17 mouse cellular contexts compared by ENCODE assay signal in genomic region chr5:63886292-63886691, GRCm38 (mm10).
DNase-seq lines count a peak whose midpoint lies in the region; ATAC-seq and TF ChIP-seq lines count a peak whose summit lies in the region.
"Had no signal": no experiment of that assay in that cellular context is flagged by ENCODE, and none has a peak within 500 bp of the region (broad histone marks: within the 10 kb centered on the region; RNA-seq: fewer than 3 reads in every experiment).

No protein-coding gene starts in this region.

- no peak for DNase-seq in lung, postnatal 4 days
- DNase-seq in forebrain, postnatal 0 days, result no peak
- DNase-seq in layer of hippocampus, adult 8-10 months (ENCODE audit: low spot score in 2 of 2), result no peak
- DNase-seq: cerebellum, adult 9-11 months; gastrocnemius, postnatal 14 days; heart, postnatal 4 days; kidney, postnatal 25 days; lung, adult 2 months; thymus, postnatal 14 days had no signal

- no peak overlapping the region for H3K4me2 ChIP-seq in intestine, embryonic 15.5 days (replicated peaks)
- no peak overlapping the region for H3K4me2 ChIP-seq in intestine, postnatal 0 days (replicated peaks; ENCODE audit: low read depth)
- no peak overlapping the region for H3K4me2 ChIP-seq in lung, embryonic 16.5 days (ENCODE audit: low read depth, low read length)
- H3K4me2 ChIP-seq in forebrain, postnatal 0 days (ENCODE audit: low read depth), result no peak overlapping the region
- no peak overlapping the region for H3K4me2 ChIP-seq in neural tube, embryonic 15.5 days
- H3K4me2 ChIP-seq: liver, embryonic 12.5 days; midbrain, embryonic 11.5 days had no signal

- H3K4me1 ChIP-seq in intestine, embryonic 15.5 days (replicated peaks), result no peaks in the 10 kb centered on the region
- H3K4me1 ChIP-seq in intestine, postnatal 0 days (replicated peaks; ENCODE audit: control insufficient read depth, insufficient read depth, low read length), result no peaks in the 10 kb centered on the region
- H3K4me1 ChIP-seq in lung, embryonic 16.5 days (replicated peaks; ENCODE audit: control insufficient read depth, insufficient read depth, low read length), result 0 out of 2 replicates have a peak, but pooled peaks cover under 1% of the 10 kb centered on the region
- H3K4me1 ChIP-seq in forebrain, postnatal 0 days (ENCODE audit: insufficient read depth), result no peaks in the 10 kb centered on the region
- no peaks in the 10 kb centered on the region for H3K4me1 ChIP-seq in neural tube, embryonic 15.5 days
- H3K4me1 ChIP-seq: liver, embryonic 12.5 days had no signal

- no peak overlapping the region for H3K27ac ChIP-seq in intestine, embryonic 15.5 days
- no peak overlapping the region for H3K27ac ChIP-seq in intestine, postnatal 0 days (ENCODE audit: low read depth, low read length)
- no peak overlapping the region for H3K27ac ChIP-seq in lung, embryonic 16.5 days (ENCODE audit: low read length)
- no peak overlapping the region for H3K27ac ChIP-seq in forebrain, postnatal 0 days (ENCODE audit: low read depth, low read length)
- no peak overlapping the region for H3K27ac ChIP-seq in neural tube, embryonic 15.5 days (replicated peaks)
- H3K27ac ChIP-seq: heart, adult 2 months; liver, embryonic 12.5 days had no signal

- no peaks in the 10 kb centered on the region for H3K9me3 ChIP-seq in intestine, embryonic 15.5 days
- no peaks in the 10 kb centered on the region for H3K9me3 ChIP-seq in intestine, postnatal 0 days (ENCODE audit: control insufficient read depth)
- no peaks in the 10 kb centered on the region for H3K9me3 ChIP-seq in lung, embryonic 16.5 days (ENCODE audit: control insufficient read depth, low read length)
- H3K9me3 ChIP-seq in forebrain, postnatal 0 days (ENCODE audit: low read length), result no peaks in the 10 kb centered on the region
- H3K9me3 ChIP-seq in neural tube, embryonic 15.5 days (replicated peaks), result no peaks in the 10 kb centered on the region
- H3K9me3 ChIP-seq: liver, embryonic 12.5 days had no signal

- TF ChIP-seq CTCF in intestine, postnatal 0 days (IDR thresholded peaks at IDR 0.05; ENCODE audit: low read depth), result no peak
- no peak for TF ChIP-seq CTCF in forebrain, postnatal 0 days (IDR thresholded peaks at IDR 0.05; ENCODE audit: low read depth)

- peak; percentile 19; the same call in 1 of the 2 replicates for ATAC-seq in intestine, embryonic 15.5 days
- no peak for ATAC-seq in intestine, postnatal 0 days
- ATAC-seq in lung, embryonic 16.5 days (ENCODE audit: low read depth), result 0 out of 2 replicates have a peak, but pooled peaks have one; percentile 12
- ATAC-seq in forebrain, postnatal 0 days, result 0 out of 2 replicates have a peak, but pooled peaks have one; percentile 6
- ATAC-seq in neural tube, embryonic 15.5 days (ENCODE audit: low FRiP score), result peak; percentile 8; the same call in 1 of the 2 replicates
- ATAC-seq: liver, embryonic 12.5 days had no signal

- no peak overlapping the region for H3K4me3 ChIP-seq in intestine, embryonic 15.5 days (replicated peaks)
- no peak overlapping the region for H3K4me3 ChIP-seq in intestine, postnatal 0 days (ENCODE audit: low read depth, low read length)
- H3K4me3 ChIP-seq in lung, embryonic 16.5 days (ENCODE audit: low read length), result no peak overlapping the region
- H3K4me3 ChIP-seq in forebrain, postnatal 0 days (ENCODE audit: low read depth, low read length), result no peak overlapping the region
- H3K4me3 ChIP-seq in neural tube, embryonic 15.5 days (replicated peaks), result no peak overlapping the region
- H3K4me3 ChIP-seq: heart, adult 2 months; liver, embryonic 12.5 days; myocyte had no signal

- 86% methylated on average over 5 of the region's 5 CpGs for WGBS in intestine, embryonic 15.5 days
- 82% methylated on average over 5 of the region's 5 CpGs for WGBS in intestine, postnatal 0 days
- 80% methylated on average over 5 of the region's 5 CpGs for WGBS in lung, embryonic 16.5 days
- WGBS in forebrain, postnatal 0 days, result 94% methylated on average over 5 of the region's 5 CpGs
- 88% methylated on average over 5 of the region's 5 CpGs for WGBS in neural tube, embryonic 15.5 days

- no peaks in the 10 kb centered on the region for H3K27me3 ChIP-seq in intestine, embryonic 15.5 days (replicated peaks)
- no peaks in the 10 kb centered on the region for H3K27me3 ChIP-seq in intestine, postnatal 0 days (replicated peaks; ENCODE audit: control insufficient read depth, insufficient read depth, low read length)
- no peaks in the 10 kb centered on the region for H3K27me3 ChIP-seq in lung, embryonic 16.5 days (ENCODE audit: control insufficient read depth, insufficient read depth, low read depth, low read length)
- no peaks in the 10 kb centered on the region for H3K27me3 ChIP-seq in forebrain, postnatal 0 days (ENCODE audit: insufficient read depth, low read length)
- no peaks in the 10 kb centered on the region for H3K27me3 ChIP-seq in neural tube, embryonic 15.5 days (replicated peaks)
- H3K27me3 ChIP-seq: liver, embryonic 12.5 days had no signal

- no peaks in the 10 kb centered on the region for H3K36me3 ChIP-seq in intestine, embryonic 15.5 days
- H3K36me3 ChIP-seq in intestine, postnatal 0 days (ENCODE audit: control insufficient read depth, insufficient read depth), result peaks cover 13% of the 10 kb centered on the region
- 0 out of 2 replicates have a peak, but pooled peaks cover 3% of the 10 kb centered on the region for H3K36me3 ChIP-seq in lung, embryonic 16.5 days (ENCODE audit: control insufficient read depth, insufficient read depth, low read length)
- no peaks in the 10 kb centered on the region for H3K36me3 ChIP-seq in forebrain, postnatal 0 days (ENCODE audit: insufficient read depth)
- no peaks in the 10 kb centered on the region for H3K36me3 ChIP-seq in neural tube, embryonic 15.5 days
- H3K36me3 ChIP-seq: liver, embryonic 12.5 days had no signal

- H3K9ac ChIP-seq in intestine, embryonic 15.5 days, result no peak overlapping the region
- no peak overlapping the region for H3K9ac ChIP-seq in intestine, postnatal 0 days (ENCODE audit: low read depth, low read length)
- H3K9ac ChIP-seq in lung, embryonic 16.5 days (ENCODE audit: low read length), result no peak overlapping the region
- H3K9ac ChIP-seq in forebrain, postnatal 0 days, result no peak overlapping the region
- H3K9ac ChIP-seq in neural tube, embryonic 15.5 days (replicated peaks), result no peak overlapping the region
- H3K9ac ChIP-seq: liver, embryonic 12.5 days had no signal
